ENCODE assay signal across 21 mouse cellular contexts in the genomic region with DNA sequence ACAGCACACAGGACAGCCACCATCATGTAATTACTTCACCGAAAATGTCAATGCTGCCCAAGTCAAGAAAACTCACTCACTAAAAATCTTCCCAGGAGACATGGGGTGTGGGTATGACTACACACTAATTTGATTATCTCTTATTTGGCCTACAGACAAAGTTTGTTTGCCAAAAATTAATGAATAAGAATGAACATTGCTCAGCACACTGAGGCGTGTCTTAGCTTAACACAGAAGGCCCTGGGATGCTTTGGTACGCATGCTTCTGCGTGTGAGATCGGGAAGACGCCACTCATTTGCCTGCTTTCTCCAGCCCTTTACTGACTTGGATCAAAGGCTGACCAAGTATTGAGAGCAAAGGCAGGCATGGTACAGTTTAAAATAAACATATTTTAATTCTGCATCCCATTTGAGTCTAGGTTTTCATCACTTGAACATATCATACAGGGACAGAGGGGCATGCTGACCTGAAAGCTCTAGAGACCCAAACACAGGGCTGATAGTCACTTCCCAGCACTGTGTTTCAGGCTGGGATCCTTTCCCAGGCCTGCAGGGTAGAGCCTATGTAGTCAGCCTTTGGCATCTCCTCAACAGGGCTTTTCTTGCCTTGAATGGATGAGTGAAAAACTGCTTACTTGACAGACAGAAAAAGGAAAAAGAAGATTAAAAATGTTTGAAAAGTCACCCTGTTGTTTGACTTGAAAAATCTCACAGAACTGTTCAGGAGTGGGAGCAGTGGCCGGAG. TPM values are rescaled to one million over a fixed set of nuclear protein-coding genes. Genes with fewer than 3 reads are reported as not detected.
DNase-seq lines count a peak whose midpoint lies in the region; ATAC-seq and TF ChIP-seq lines count a peak whose summit lies in the region.
"Had no signal": no experiment of that assay in that cellular context is flagged by ENCODE, and none has a peak within 500 bp of the region (broad histone marks: within the 10 kb centered on the region; RNA-seq: fewer than 3 reads in every experiment).

No protein-coding gene starts in this region.

- no peak for ATAC-seq in midbrain, postnatal 0 days (ENCODE audit: low FRiP score)
- ATAC-seq in midbrain, embryonic 11.5 days (ENCODE audit: low FRiP score), result no peak
- no peak for ATAC-seq in activated CD4-positive, CD25-positive, alpha-beta regulatory T cell, adult 4 months
- ATAC-seq: forebrain, embryonic 16.5 days; intestine, embryonic 16.5 days had no signal

- DNase-seq in gastrocnemius, adult 2 months, result no peak
- no peak for DNase-seq in gastrocnemius, adult 8-10 months (ENCODE audit: low spot score in 2 of 2)
- peak; percentile 46 for DNase-seq in midbrain, postnatal 0 days (ENCODE audit: low spot score)
- no peak for DNase-seq in midbrain, embryonic 11.5 days (ENCODE audit: low spot score, missing footprints)
- DNase-seq in cerebellum, adult 8-10 months, result peak; percentile 29
- no peak for DNase-seq in urinary bladder, postnatal 36 days (ENCODE audit: low spot score in 2 of 2)
- DNase-seq: layer of hippocampus, postnatal 36 days; lung, embryonic 14.5 days; thymus, adult 18-20 months had no signal

- no peaks in the 10 kb centered on the region for H3K36me3 ChIP-seq in midbrain, postnatal 0 days (ENCODE audit: insufficient read depth, low read length)
- H3K36me3 ChIP-seq in midbrain, embryonic 11.5 days (ENCODE audit: control insufficient read depth, insufficient read depth, low read length), result no peaks in the 10 kb centered on the region
- H3K36me3 ChIP-seq: embryonic facial prominence, embryonic 12.5 days; kidney, embryonic 15.5 days; limb, embryonic 10.5 days; midbrain, embryonic 12.5 days; neural tube, embryonic 15.5 days had no signal

- H3K9ac ChIP-seq in midbrain, postnatal 0 days (replicated peaks; ENCODE audit: low read length, poor library complexity, severe bottlenecking), result no peak overlapping the region
- H3K9ac ChIP-seq in midbrain, embryonic 11.5 days (ENCODE audit: low read length), result no peak overlapping the region
- H3K9ac ChIP-seq: embryonic facial prominence, embryonic 12.5 days; hindbrain, embryonic 14.5 days; kidney, embryonic 15.5 days; lung, embryonic 14.5 days; midbrain, embryonic 12.5 days; neural tube, embryonic 15.5 days had no signal

- intact Hi-C loops in gastrocnemius, adult 2 months (cut with DNase I), result no loop called here

- no peaks in the 10 kb centered on the region for H3K27me3 ChIP-seq in midbrain, postnatal 0 days (ENCODE audit: insufficient read depth, low read length)
- no peaks in the 10 kb centered on the region for H3K27me3 ChIP-seq in midbrain, embryonic 11.5 days (ENCODE audit: control insufficient read depth, insufficient read depth, low read length)
- H3K27me3 ChIP-seq: embryonic facial prominence, embryonic 12.5 days; kidney, embryonic 15.5 days; midbrain, embryonic 12.5 days; neural tube, embryonic 15.5 days had no signal

- 85% methylated on average over 7 of the region's 7 CpGs for WGBS in midbrain, postnatal 0 days
- WGBS in midbrain, embryonic 11.5 days, result 93% methylated on average over 7 of the region's 7 CpGs

- no peaks in the 10 kb centered on the region for H3K9me3 ChIP-seq in midbrain, postnatal 0 days (ENCODE audit: low read length)
- no peaks in the 10 kb centered on the region for H3K9me3 ChIP-seq in midbrain, embryonic 11.5 days (ENCODE audit: control insufficient read depth, low read length)
- H3K9me3 ChIP-seq: embryonic facial prominence, embryonic 12.5 days; kidney, embryonic 15.5 days; limb, embryonic 10.5 days; midbrain, embryonic 12.5 days; neural tube, embryonic 15.5 days had no signal

- H3K4me2 ChIP-seq in midbrain, postnatal 0 days (ENCODE audit: low read depth, low read length, poor library complexity, severe bottlenecking), result no peak overlapping the region
- no peak overlapping the region for H3K4me2 ChIP-seq in midbrain, embryonic 11.5 days
- H3K4me2 ChIP-seq: embryonic facial prominence, embryonic 12.5 days; hindbrain, embryonic 14.5 days; kidney, embryonic 15.5 days; liver, embryonic 11.5 days; lung, embryonic 14.5 days; midbrain, embryonic 12.5 days; neural tube, embryonic 15.5 days had no signal

- no peak for TF ChIP-seq CTCF in gastrocnemius, adult 2 months (IDR thresholded peaks at IDR 0.05)
- no peak for TF ChIP-seq CTCF in midbrain, postnatal 0 days (IDR thresholded peaks at IDR 0.05)

- H3K4me1 ChIP-seq in midbrain, postnatal 0 days (ENCODE audit: insufficient read depth, low read length), result no peaks in the 10 kb centered on the region
- H3K4me1 ChIP-seq in midbrain, embryonic 11.5 days (ENCODE audit: control insufficient read depth, insufficient read depth, low read length), result no peaks in the 10 kb centered on the region
- H3K4me1 ChIP-seq: embryonic facial prominence, embryonic 12.5 days; kidney, embryonic 15.5 days; limb, embryonic 10.5 days; midbrain, embryonic 12.5 days; neural tube, embryonic 15.5 days had no signal

- H3K4me3 ChIP-seq in gastrocnemius, adult 2 months, result no peak overlapping the region
- no peak overlapping the region for H3K4me3 ChIP-seq in midbrain, postnatal 0 days (ENCODE audit: low read depth, low read length)
- no peak overlapping the region for H3K4me3 ChIP-seq in midbrain, embryonic 11.5 days (ENCODE audit: low read depth, low read length)
- H3K4me3 ChIP-seq: embryonic facial prominence, embryonic 12.5 days; kidney, embryonic 15.5 days; limb, embryonic 10.5 days; midbrain, embryonic 12.5 days; myocyte; neural tube, embryonic 15.5 days had no signal

- H3K27ac ChIP-seq in gastrocnemius, adult 2 months, result peak overlapping the region; percentile 20; the same call in 1 of the 2 replicates
- H3K27ac ChIP-seq in midbrain, postnatal 0 days (ENCODE audit: low read depth, low read length), result no peak overlapping the region
- no peak overlapping the region for H3K27ac ChIP-seq in midbrain, embryonic 11.5 days (ENCODE audit: low read depth, low read length)
- H3K27ac ChIP-seq: embryonic facial prominence, embryonic 12.5 days; hindbrain, embryonic 14.5 days; kidney, embryonic 15.5 days; limb, embryonic 10.5 days; macrophage; midbrain, embryonic 12.5 days; neural tube, embryonic 15.5 days had no signal

RNA-seq across cellular contexts. Expression of a gene that starts 53.3 kb away (rescaled TPM):
- total RNA-seq in gastrocnemius, adult 2 months (2021), result 100 to 1,000 TPM in 1 of 2 experiments, 10 to 100 TPM in 1; 98.0 to 105 TPM
- 10 to 100 TPM; 48.5 to 85.9 (median 71.1) TPM for total RNA-seq in gastrocnemius, adult 8-10 months (2022)
- 16.0 and 24.0 TPM in 2 replicates for total RNA-seq in midbrain, postnatal 0 days (2014; rRNA removed)
- 46.4 and 51.9 TPM in 2 replicates for polyA plus RNA-seq in midbrain, postnatal 0 days (2015; fragmentation: Nextera tagmentation; extraction: Ambion mirVana)
- 33.4 and 40.7 TPM in 2 replicates for polyA plus RNA-seq in midbrain, embryonic 11.5 days (2014; fragmentation: Nextera tagmentation; extraction: Ambion mirVana)
- polyA plus RNA-seq in activated CD4-positive, CD25-positive, alpha-beta regulatory T cell, adult 4 months (2017; shearing (Covaris generic)), result 1 to 10 TPM; 1.0 to 1.2 TPM

Comparison
In these comparisons a context has a peak if more than half of its experiments do, and no peak if none do; other contexts are left out.
1. DNase-seq: peak in midbrain, postnatal 0 days (single experiment) and cerebellum, adult 8-10 months (single experiment); none in gastrocnemius, adult 2 months (single experiment), gastrocnemius, adult 8-10 months (0 of 2), midbrain, embryonic 11.5 days (single experiment) and urinary bladder, postnatal 36 days (0 of 2).